Mouse (Mus musculus) T-cell, adult 66 days (primary cell): ENCODE results near the gene Cwc27. TPM values are rescaled to one million over a fixed set of nuclear protein-coding genes. Genes with fewer than 3 reads are reported as not detected.

Source experiments
- total RNA-seq, 2 experiments: library from RNA; stranded (reverse); gene quantifications; 3 replicates in 1 of 2; 4 replicates in 1 of 2; pipeline ENCODE4 v1.2.4; 2023

Cwc27 gene
- 10 to 100 TPM; 26.3 to 34.6 TPM for total RNA-seq

DNA sequence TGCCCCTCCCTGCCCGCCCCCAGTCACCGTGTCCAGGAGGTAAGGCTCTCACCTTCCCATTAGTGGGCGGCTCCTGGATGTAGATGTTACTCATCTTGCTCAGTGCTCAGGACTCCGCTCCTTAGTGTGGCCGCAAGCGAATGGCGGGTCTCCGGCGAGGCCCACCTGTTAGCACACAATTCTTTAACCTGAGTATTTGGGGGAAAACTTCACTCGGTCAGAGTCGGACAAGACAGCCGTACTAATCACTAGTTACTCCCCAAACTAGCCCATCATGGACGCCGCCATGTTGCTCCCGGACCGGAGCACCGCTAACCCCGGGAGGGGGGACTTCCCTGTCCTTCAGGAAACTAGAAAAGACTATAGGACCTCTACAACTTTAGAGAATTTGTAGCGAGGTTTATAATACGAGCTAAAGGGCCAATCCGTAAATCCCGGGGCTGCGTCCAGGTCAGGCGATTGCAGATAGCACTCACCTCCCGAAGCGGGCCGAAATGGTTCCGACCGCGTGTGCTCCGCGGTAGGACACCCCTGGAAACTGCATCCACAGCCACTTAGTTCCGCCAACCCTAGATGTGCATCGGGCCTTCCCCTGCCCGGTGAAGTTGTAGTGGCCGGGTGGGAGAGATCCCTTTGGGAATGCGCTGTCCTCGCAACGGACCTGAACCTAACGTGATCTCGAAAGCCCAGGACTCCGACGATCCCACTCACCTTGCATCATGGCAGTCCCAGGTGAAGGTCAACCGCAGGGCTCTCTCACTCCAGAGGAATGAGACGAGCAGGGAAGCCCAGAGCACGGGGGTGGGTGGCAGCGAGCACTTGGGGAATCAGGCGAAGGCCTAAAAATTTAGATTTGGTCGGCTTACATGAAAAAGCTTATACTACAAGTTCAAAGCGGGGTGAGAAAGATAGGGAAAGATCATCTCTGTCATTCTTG lies at the start of gene Cwc27:
Gene Cwc27 (minus strand): TSS at position 508 of the 937 bp plus-strand sequence.

GRCm38 (mm10) chr13:104863127-104863979 lies 46.4 kb upstream of the Cwc27 start, which contains the start of gene Shisal2b:
Gene Shisal2b, minus strand, starts transcription at chr13:104863893.

GRCm38 (mm10) chr13:104792184-104792583 lies 24.8 kb downstream of the Cwc27 start, which contains the start of gene Srek1ip1:
Gene Srek1ip1, plus strand, starts transcription at chr13:104792484.

Other genes with a start within 250 kb of the Cwc27 start
- gene Srek1ip1, start 24.7 kb downstream of the Cwc27 start, total RNA-seq, result 10 to 100 TPM in 1 of 2 experiments, 1 to 10 TPM in 1; 8.7 to 11.5 TPM
- not detected for gene Shisal2b, start 46.8 kb upstream of the Cwc27 start, total RNA-seq
- under 1 TPM in 1 of 2 experiments, not detected in 1; 0.09 TPM for gene Rgs7bp, start 237.8 kb upstream of the Cwc27 start, total RNA-seq